Mouse (Mus musculus): ENCODE measurements at regions not wholly inside any gene's neighbourhood (a gene's known extent, or its start where the extent isn't known, plus 50 kb on each side); places are given as distances from the start of the nearest gene placed in this dataset.
"Not testable (repeated sequence)": the region's sequence is repeated elsewhere in the genome, so short reads cannot be mapped to it uniquely, and the experiment has no call there.

- peak; percentile 28 to 81 for DNase-seq (ENCODE audit: low spot score in 2 of 2)
Measured at GRCm38 (mm10) chr3:31603237-31603636, 293.1 kb upstream of the Slc7a14 start.

GRCm38 (mm10) chr3:31596581-31596980 is 286.4 kb upstream of the Slc7a14 start:
- DNase-seq (ENCODE audit: low spot score in 2 of 2), result not testable (repeated sequence)

- peak; percentile 8 to 50 for DNase-seq (ENCODE audit: low spot score in 2 of 2)
Measured at GRCm38 (mm10) chr3:31585971-31586370, 275.8 kb upstream of the Slc7a14 start.

GRCm38 (mm10) chr3:31573849-31574248 is 263.7 kb upstream of the Slc7a14 start:
- no peak for DNase-seq (ENCODE audit: low spot score in 2 of 2)

Measured in layer of hippocampus, adult 8-10 months (tissue).